Comparison of ENCODE assay signal across 8 mouse cellular contexts in genomic region chr10:41004044-41004689, GRCm38 (mm10).
DNase-seq lines count a peak whose midpoint lies in the region; ATAC-seq and TF ChIP-seq lines count a peak whose summit lies in the region.

No protein-coding gene starts in this region.

- intact Hi-C loops in heart, postnatal 14 days (cut with DNase I), result loop anchor here (2.0 to 10.0 kb wide), 5 partner anchors 268 to 681 kb away; no protein-coding TSS in a partner anchor

- H3K9me3 ChIP-seq in ES-Bruce4 (replicated peaks; ENCODE audit: control insufficient read depth, insufficient read depth, low read length, poor library complexity, severe bottlenecking), result no peaks in the 10 kb centered on the region
- no peaks in the 10 kb centered on the region for H3K9me3 ChIP-seq in forebrain, embryonic 11.5 days (ENCODE audit: control insufficient read depth, low read length)
- H3K9me3 ChIP-seq in liver, embryonic 14.5 days (ENCODE audit: control insufficient read depth, low read length), result no peaks in the 10 kb centered on the region
- H3K9me3 ChIP-seq in neural tube, embryonic 15.5 days (replicated peaks), result no peaks in the 10 kb centered on the region

- peaks cover 2% of the 10 kb centered on the region for H3K4me1 ChIP-seq in ES-Bruce4 (ENCODE audit: control insufficient read depth, insufficient read depth, low read length)
- no peaks in the 10 kb centered on the region for H3K4me1 ChIP-seq in forebrain, embryonic 11.5 days (replicated peaks; ENCODE audit: control insufficient read depth, insufficient read depth, low read length)
- H3K4me1 ChIP-seq in liver, embryonic 14.5 days (replicated peaks; ENCODE audit: control insufficient read depth in 2 of 2, insufficient read depth in 2 of 2, low read length in 1 of 2), result peaks cover 38 to 39% of the 10 kb centered on the region in 2 experiments
- no peaks in the 10 kb centered on the region for H3K4me1 ChIP-seq in neural tube, embryonic 15.5 days
- H3K4me1 ChIP-seq in thymus, adult 2 months (replicated peaks; ENCODE audit: control insufficient read depth, insufficient read depth, low read length), result no peaks in the 10 kb centered on the region

- TF ChIP-seq CTCF in ES-Bruce4 (IDR thresholded peaks at IDR 0.05; ENCODE audit: low read depth, low read length), result peak; percentile 67
- peak; percentile 93 for TF ChIP-seq CTCF in liver, embryonic 14.5 days (IDR thresholded peaks at IDR 0.05; ENCODE audit: low read depth)
- TF ChIP-seq CTCF in thymus, adult 2 months (IDR thresholded peaks at IDR 0.05; ENCODE audit: borderline replicate concordance, control insufficient read depth, extremely low read depth, insufficient read depth, low read length, poor library complexity), result no peak

- no peak overlapping the region for H3K4me3 ChIP-seq in ES-Bruce4 (ENCODE audit: low read depth, low read length)
- no peak overlapping the region for H3K4me3 ChIP-seq in forebrain, embryonic 11.5 days (ENCODE audit: low read depth, low read length)
- H3K4me3 ChIP-seq in liver, embryonic 14.5 days (ENCODE audit: insufficient read depth in 1 of 2, low read depth in 2 of 2, low read length in 2 of 2), result no peak overlapping the region
- no peak overlapping the region for H3K4me3 ChIP-seq in neural tube, embryonic 15.5 days (replicated peaks)
- H3K4me3 ChIP-seq in thymus, adult 2 months (ENCODE audit: control insufficient read depth, insufficient read depth, low read length), result no peak overlapping the region

- H3K36me3 ChIP-seq in ES-Bruce4 (ENCODE audit: control insufficient read depth, insufficient read depth, low read length, poor library complexity, severe bottlenecking), result no peaks in the 10 kb centered on the region
- no peaks in the 10 kb centered on the region for H3K36me3 ChIP-seq in forebrain, embryonic 11.5 days (ENCODE audit: control insufficient read depth, insufficient read depth, low read length)
- H3K36me3 ChIP-seq in liver, embryonic 14.5 days (replicated peaks; ENCODE audit: control insufficient read depth, insufficient read depth, low read depth), result no peaks in the 10 kb centered on the region
- no peaks in the 10 kb centered on the region for H3K36me3 ChIP-seq in neural tube, embryonic 15.5 days
- H3K36me3 ChIP-seq in thymus, adult 2 months (ENCODE audit: control insufficient read depth, insufficient read depth, low read length), result no peaks in the 10 kb centered on the region

- DNase-seq in c-Kit-positive CD71-positive TER-119-negative erythroid progenitor cells, embryonic 14.5 days (ENCODE audit: low read depth), result peak; percentile 77
- DNase-seq in forebrain, embryonic 11.5 days (ENCODE audit: low spot score), result peak; percentile 83
- DNase-seq in heart, postnatal 14 days, result peak; percentile 68 to 82
- DNase-seq in kidney, postnatal 4 days, result peak; percentile 71 to 80
- DNase-seq in liver, embryonic 14.5 days (ENCODE audit: low read depth in 3 of 3, low spot score in 3 of 3), result peak; percentile 77 to 81 (median 77)
- peak; percentile 39 for DNase-seq in thymus, adult 2 months

- WGBS in forebrain, embryonic 11.5 days, result 29% methylated on average over 7 of the region's 7 CpGs
- WGBS in liver, embryonic 14.5 days (ENCODE audit: insufficient replicate concordance), result 27% methylated on average over 7 of the region's 7 CpGs
- WGBS in neural tube, embryonic 15.5 days, result 30% methylated on average over 7 of the region's 7 CpGs
- 38% methylated on average over 7 of the region's 7 CpGs for WGBS in thymus, adult 2 months

- no peaks in the 10 kb centered on the region for H3K27me3 ChIP-seq in ES-Bruce4 (ENCODE audit: control insufficient read depth, insufficient read depth, low read length, poor library complexity, severe bottlenecking)
- H3K27me3 ChIP-seq in forebrain, embryonic 11.5 days (ENCODE audit: control insufficient read depth, insufficient read depth, low read length), result no peaks in the 10 kb centered on the region
- no peaks in the 10 kb centered on the region for H3K27me3 ChIP-seq in liver, embryonic 14.5 days (ENCODE audit: control insufficient read depth, insufficient read depth, low read length)
- H3K27me3 ChIP-seq in neural tube, embryonic 15.5 days (replicated peaks), result no peaks in the 10 kb centered on the region
- no peaks in the 10 kb centered on the region for H3K27me3 ChIP-seq in thymus, adult 2 months (ENCODE audit: control insufficient read depth, insufficient read depth, low read length)

- ATAC-seq in forebrain, embryonic 11.5 days (replicated peaks; ENCODE audit: low FRiP score), result peak; percentile 90
- ATAC-seq in liver, embryonic 14.5 days (ENCODE audit: insufficient read depth), result peak; percentile 50
- ATAC-seq in neural tube, embryonic 15.5 days (ENCODE audit: low FRiP score), result peak; percentile 90

- H3K9ac ChIP-seq in ES-Bruce4 (ENCODE audit: low read depth, poor library complexity, severe bottlenecking), result no peak overlapping the region
- H3K9ac ChIP-seq in forebrain, embryonic 11.5 days (ENCODE audit: low read length), result no peak overlapping the region
- H3K9ac ChIP-seq in liver, embryonic 14.5 days (replicated peaks), result no peak overlapping the region
- H3K9ac ChIP-seq in neural tube, embryonic 15.5 days (replicated peaks), result no peak overlapping the region

- H3K4me2 ChIP-seq in forebrain, embryonic 11.5 days (ENCODE audit: low read depth, low read length, severe bottlenecking), result no peak overlapping the region
- H3K4me2 ChIP-seq in liver, embryonic 14.5 days (ENCODE audit: low read depth), result no peak overlapping the region
- H3K4me2 ChIP-seq in neural tube, embryonic 15.5 days, result no peak overlapping the region

- TF ChIP-seq EP300 in ES-Bruce4 (IDR thresholded peaks at IDR 0.05; ENCODE audit: insufficient read depth, low read depth, low read length), result no peak
- TF ChIP-seq EP300 in liver, embryonic 14.5 days (IDR thresholded peaks at IDR 0.05; ENCODE audit: low read depth), result no peak; the same call in 1 of the 2 replicates

- no peak overlapping the region for H3K27ac ChIP-seq in ES-Bruce4 (ENCODE audit: insufficient read depth, low read length)
- no peak overlapping the region for H3K27ac ChIP-seq in forebrain, embryonic 11.5 days (ENCODE audit: low read depth, low read length)
- H3K27ac ChIP-seq in liver, embryonic 14.5 days, result no peak overlapping the region
- H3K27ac ChIP-seq in neural tube, embryonic 15.5 days (replicated peaks), result no peak overlapping the region
- no peak overlapping the region for H3K27ac ChIP-seq in thymus, adult 2 months (ENCODE audit: control insufficient read depth, insufficient read depth, low read length)

- no peak for TF ChIP-seq POLR2A in ES-Bruce4 (IDR thresholded peaks at IDR 0.05; ENCODE audit: insufficient read depth, low read length)
- no peak for TF ChIP-seq POLR2A in thymus, adult 2 months (IDR thresholded peaks at IDR 0.05; ENCODE audit: control insufficient read depth, extremely low read depth, insufficient read depth, low read length, poor library complexity)
